Mouse (Mus musculus): ENCODE data around the gene Ttc9b.

Ttc9b gene

GRCm38 (mm10) chr7:27688246-27688788, 34.6 kb downstream of the Ttc9b start:
- DNase-seq = no peak

DNA sequence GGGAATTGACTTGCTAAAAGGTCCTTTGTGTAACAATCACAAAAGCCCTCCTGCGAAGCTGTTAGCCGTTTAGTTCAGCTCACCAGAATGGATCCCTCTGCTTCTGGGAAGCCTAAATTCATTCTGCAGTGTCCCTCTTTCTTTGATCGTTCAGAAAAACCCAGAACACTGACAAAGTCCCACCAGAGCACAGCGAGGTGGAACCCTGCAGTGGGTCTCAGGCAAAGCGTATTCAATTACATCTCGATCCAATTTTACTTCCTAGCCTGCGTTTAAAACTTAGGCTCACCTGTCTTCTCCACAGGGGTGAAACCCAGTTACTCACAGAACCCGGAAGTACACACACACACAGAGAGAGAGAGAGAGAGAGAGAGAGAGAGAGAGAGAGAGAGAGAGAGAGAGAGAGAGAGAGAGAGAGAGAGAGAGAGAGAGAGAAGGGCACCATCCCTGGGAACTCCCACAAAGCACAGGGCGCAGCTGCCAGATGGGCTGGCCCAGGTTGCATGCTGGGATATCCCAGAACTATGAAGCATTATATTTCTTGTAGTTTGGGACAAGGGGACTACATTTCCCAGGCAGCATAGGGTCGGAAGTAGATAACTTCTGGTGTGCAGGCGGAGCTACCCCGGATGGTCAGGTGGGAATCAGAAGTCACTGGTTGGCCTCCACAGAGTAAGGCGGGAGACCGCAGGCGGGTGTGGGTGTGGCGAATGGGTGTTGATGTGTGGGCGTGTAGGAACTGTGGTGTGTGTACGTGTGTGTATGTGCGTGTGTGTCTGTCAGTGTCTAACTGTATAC, 35.3 kb downstream of the Ttc9b start, which contains the start of gene Zfp607b:
TSS of gene Zfp607b (plus strand) at position 526 of the 798 bp plus-strand sequence.
- peak; percentile 96 to 97 for DNase-seq

- peak in 1 of 2 experiments; percentile 13 for DNase-seq
These were observed 37.4 kb downstream of the Ttc9b start for GRCm38 (mm10) chr7:27691076-27691475.

DNA sequence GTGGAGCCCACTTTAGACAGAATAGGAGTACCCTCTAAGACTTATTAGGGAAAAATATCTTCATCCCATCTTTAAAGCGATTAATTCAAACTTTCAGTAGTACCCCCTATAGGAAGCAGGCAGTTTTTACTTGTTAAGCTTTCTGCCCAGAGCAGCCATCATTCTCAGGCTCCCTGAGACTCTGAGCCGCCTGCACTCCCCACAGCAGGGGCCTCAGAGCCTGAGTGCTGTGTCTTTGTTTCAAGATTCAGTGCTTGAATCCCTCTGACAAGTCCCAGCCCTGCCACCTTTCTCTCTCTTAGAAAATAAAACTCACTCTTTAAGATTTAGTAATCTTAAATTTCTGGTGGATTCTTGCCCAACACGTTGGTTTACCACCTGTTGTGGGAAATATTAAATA, 43.0 kb downstream of the Ttc9b start:
- DNase-seq = no peak

Data from lung, adult 18-20 months (tissue).